In the genomic region with DNA sequence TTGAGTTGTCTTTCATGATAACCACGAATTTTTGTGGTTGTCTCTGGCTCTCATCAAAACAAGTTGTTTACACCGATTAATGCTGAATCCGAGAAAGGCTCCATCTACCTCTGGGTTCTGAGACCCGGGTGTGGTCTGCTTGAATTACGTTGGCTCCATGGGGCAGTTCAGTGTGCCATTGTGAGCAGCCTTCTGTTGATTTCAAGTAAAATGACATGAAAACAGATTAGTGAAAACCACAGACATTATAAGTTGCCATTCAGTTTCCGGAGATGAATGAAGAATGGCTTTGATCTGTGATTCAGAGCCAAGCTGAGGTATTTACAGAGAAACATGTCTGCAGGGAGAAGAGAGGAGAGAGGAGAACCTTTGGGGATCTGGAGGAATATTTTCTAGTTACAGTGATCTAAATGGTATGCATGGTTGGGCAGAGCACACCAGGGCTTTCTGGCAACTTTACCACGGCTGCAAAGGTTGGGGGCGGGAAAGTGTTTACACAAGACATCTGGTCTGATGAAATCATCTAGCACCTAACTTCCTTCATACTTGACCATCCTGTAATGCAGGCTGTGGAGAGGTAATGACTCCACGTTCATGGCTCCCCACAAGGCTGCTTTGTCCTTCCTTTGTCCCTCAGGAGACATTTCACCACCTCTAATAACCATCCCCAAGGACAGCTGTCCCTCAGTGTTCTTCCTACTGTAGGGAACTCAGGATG, we compare ENCODE assay signal across 14 mouse cellular contexts.
DNase-seq lines count a peak whose midpoint lies in the region; ATAC-seq and TF ChIP-seq lines count a peak whose summit lies in the region.
"Had no signal": no experiment of that assay in that cellular context is flagged by ENCODE, and none has a peak within 500 bp of the region (broad histone marks: within the 10 kb centered on the region; RNA-seq: fewer than 3 reads in every experiment).

No protein-coding gene starts in this region.

- no peak overlapping the region for H3K4me2 ChIP-seq in kidney, postnatal 0 days (ENCODE audit: low read length)
- no peak overlapping the region for H3K4me2 ChIP-seq in intestine, embryonic 14.5 days (ENCODE audit: low read length)
- no peak overlapping the region for H3K4me2 ChIP-seq in forebrain, embryonic 14.5 days (ENCODE audit: low read length)
- H3K4me2 ChIP-seq: embryonic facial prominence, embryonic 12.5 days; hindbrain, embryonic 14.5 days; neural tube, embryonic 13.5 days had no signal

- H3K4me3 ChIP-seq in kidney, postnatal 0 days (replicated peaks; ENCODE audit: low read depth, low read length): no peak overlapping the region
- no peak overlapping the region for H3K4me3 ChIP-seq in intestine, embryonic 14.5 days (ENCODE audit: low read depth, low read length)
- H3K4me3 ChIP-seq in forebrain, embryonic 14.5 days (ENCODE audit: low read depth, low read length): no peak overlapping the region
- H3K4me3 ChIP-seq: embryonic facial prominence, embryonic 12.5 days; neural tube, embryonic 13.5 days had no signal

- no peaks in the 10 kb centered on the region for H3K36me3 ChIP-seq in kidney, postnatal 0 days (ENCODE audit: insufficient read depth, low read length)
- H3K36me3 ChIP-seq in intestine, embryonic 14.5 days (ENCODE audit: control insufficient read depth, insufficient read depth, low read length): no peaks in the 10 kb centered on the region
- H3K36me3 ChIP-seq in forebrain, embryonic 14.5 days (ENCODE audit: control insufficient read depth, insufficient read depth, low read length): no peaks in the 10 kb centered on the region
- H3K36me3 ChIP-seq: embryonic facial prominence, embryonic 12.5 days; neural tube, embryonic 13.5 days had no signal

- no peaks in the 10 kb centered on the region; the same call in 1 of the 2 replicates for H3K4me1 ChIP-seq in kidney, postnatal 0 days (replicated peaks; ENCODE audit: insufficient read depth, low read length)
- peaks cover 31% of the 10 kb centered on the region; the same call in 1 of the 2 replicates for H3K4me1 ChIP-seq in intestine, embryonic 14.5 days (replicated peaks; ENCODE audit: control insufficient read depth, insufficient read depth, low read length)
- H3K4me1 ChIP-seq in forebrain, embryonic 14.5 days (ENCODE audit: control insufficient read depth, insufficient read depth, low read length): no peaks in the 10 kb centered on the region

- WGBS in kidney, postnatal 0 days: 55% methylated on average over 9 of the region's 9 CpGs
- 43% methylated on average over 9 of the region's 9 CpGs for WGBS in intestine, embryonic 14.5 days
- 69% methylated on average over 9 of the region's 9 CpGs for WGBS in forebrain, embryonic 14.5 days

- DNase-seq in kidney, postnatal 0 days (ENCODE audit: low spot score): peak; percentile 18
- no peak for DNase-seq in kidney, adult 8-10 months
- DNase-seq in Muller cell, postnatal 12 days (ENCODE audit: inconsistent ontology term): peak; percentile 71
- no peak for DNase-seq in intestine, embryonic 14.5 days (ENCODE audit: low spot score)
- DNase-seq in naive thymus-derived CD4-positive, alpha-beta T cell, adult 2 months (ENCODE audit: low read depth): peak; percentile 76
- no peak for DNase-seq in forebrain, embryonic 14.5 days (ENCODE audit: low spot score)
- no peak for DNase-seq in ovary, postnatal 36 days (ENCODE audit: low spot score)
- DNase-seq in thymus, postnatal 36 days: no peak
- DNase-seq: adrenal gland, adult 8-10 months; cerebellum, adult 11-12 months; layer of hippocampus, postnatal 36 days had no signal

- no peak for TF ChIP-seq CTCF in kidney, postnatal 0 days (IDR thresholded peaks at IDR 0.05; ENCODE audit: low read depth)

- H3K27me3 ChIP-seq in kidney, postnatal 0 days (ENCODE audit: insufficient read depth, low read length): no peaks in the 10 kb centered on the region
- H3K27me3 ChIP-seq in intestine, embryonic 14.5 days (replicated peaks; ENCODE audit: control insufficient read depth, insufficient read depth, low read length): no peaks in the 10 kb centered on the region
- H3K27me3 ChIP-seq in forebrain, embryonic 14.5 days (replicated peaks; ENCODE audit: control insufficient read depth, insufficient read depth, low read length): no peaks in the 10 kb centered on the region
- H3K27me3 ChIP-seq: embryonic facial prominence, embryonic 12.5 days; neural tube, embryonic 13.5 days had no signal

- H3K9me3 ChIP-seq in kidney, postnatal 0 days (replicated peaks; ENCODE audit: low read length): no peaks in the 10 kb centered on the region
- H3K9me3 ChIP-seq in intestine, embryonic 14.5 days (ENCODE audit: control insufficient read depth, low read length): no peaks in the 10 kb centered on the region
- no peaks in the 10 kb centered on the region for H3K9me3 ChIP-seq in forebrain, embryonic 14.5 days (replicated peaks; ENCODE audit: control insufficient read depth, low read length)
- H3K9me3 ChIP-seq: embryonic facial prominence, embryonic 12.5 days; neural tube, embryonic 13.5 days had no signal

- H3K27ac ChIP-seq in kidney, postnatal 0 days: no peak overlapping the region
- peak overlapping the region; percentile 4; the same call in 1 of the 2 replicates for H3K27ac ChIP-seq in intestine, embryonic 14.5 days (ENCODE audit: low read depth)
- H3K27ac ChIP-seq in forebrain, embryonic 14.5 days (ENCODE audit: low read depth, low read length): no peak overlapping the region
- H3K27ac ChIP-seq: embryonic facial prominence, embryonic 12.5 days; hindbrain, embryonic 14.5 days; neural tube, embryonic 13.5 days had no signal

- no peak overlapping the region for H3K9ac ChIP-seq in kidney, postnatal 0 days (ENCODE audit: low read depth, low read length)
- H3K9ac ChIP-seq in intestine, embryonic 14.5 days (ENCODE audit: low read length): no peak overlapping the region
- no peak overlapping the region for H3K9ac ChIP-seq in forebrain, embryonic 14.5 days (ENCODE audit: low read length)
- H3K9ac ChIP-seq: embryonic facial prominence, embryonic 12.5 days; hindbrain, embryonic 14.5 days; neural tube, embryonic 13.5 days had no signal

- ATAC-seq in kidney, postnatal 0 days (replicated peaks; ENCODE audit: low FRiP score, low read depth): no peak
- no peak; the same call in 1 of the 2 replicates for ATAC-seq in intestine, embryonic 14.5 days (replicated peaks; ENCODE audit: low FRiP score, low TSS enrichment, low read depth)
- ATAC-seq in forebrain, embryonic 14.5 days: no peak

Comparison
In these comparisons a context has a peak if more than half of its experiments do, and no peak if none do; other contexts are left out.
1. DNase-seq: peak in kidney, postnatal 0 days (single experiment), Muller cell, postnatal 12 days (single experiment) and naive thymus-derived CD4-positive, alpha-beta T cell, adult 2 months (single experiment); none in kidney, adult 8-10 months (0 of 2), intestine, embryonic 14.5 days (single experiment), forebrain, embryonic 14.5 days (single experiment), ovary, postnatal 36 days (single experiment) and thymus, postnatal 36 days (0 of 2).